Mouse (Mus musculus): ENCODE measurements at regions not wholly inside any gene's neighbourhood (a gene's known extent, or its start where the extent isn't known, plus 50 kb on each side); places are given as distances from the start of the nearest gene placed in this dataset.

- no peak for TF ChIP-seq CTCF (IDR thresholded peaks at IDR 0.05)
- no peak for TF ChIP-seq POLR2A (IDR thresholded peaks at IDR 0.05; ENCODE audit: insufficient read depth, low read depth, low read length)
These were observed 637.0 kb upstream of the Sall1 start for GRCm38 (mm10) chr8:89680937-89681336.
